Mouse (Mus musculus): ENCODE data around the gene Skiv2l.

Gene Skiv2l

GRCm38 (mm10) chr17:34879336-34879879, 29.4 kb upstream of the Skiv2l start, which contains the start of gene Zbtb12:
TSS of gene Zbtb12 (plus strand) at chr17:34879483.
- ATAC-seq (ENCODE audit: insufficient number of reproducible peaks, low FRiP score, low TSS enrichment), result no peak

DNA sequence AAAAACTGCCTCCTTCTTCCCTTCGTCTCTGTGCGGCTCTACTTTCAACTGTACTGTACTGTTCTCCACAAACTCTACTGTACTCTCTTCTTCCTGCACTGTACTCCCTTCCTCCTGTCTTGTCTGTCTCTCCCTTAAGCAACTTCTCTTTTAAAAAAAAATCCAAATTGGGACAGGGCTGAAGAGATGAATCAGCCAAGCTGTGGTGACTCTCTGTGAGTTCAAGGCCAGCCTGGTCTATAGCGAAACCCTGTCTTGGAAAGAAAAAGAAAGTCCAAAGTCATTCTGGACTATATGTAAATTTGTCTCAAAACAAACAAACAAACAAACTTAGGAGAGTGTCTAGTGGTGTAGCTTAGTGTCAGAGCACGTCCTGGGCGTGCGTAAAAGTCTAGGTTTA, 24.3 kb upstream of the Skiv2l start:
- ATAC-seq (ENCODE audit: insufficient number of reproducible peaks, low FRiP score, low TSS enrichment), result no peak

- ATAC-seq (ENCODE audit: insufficient number of reproducible peaks, low FRiP score, low TSS enrichment), result no peak
Measured at GRCm38 (mm10) chr17:34865981-34866380, 16.0 kb upstream of the Skiv2l start.

GRCm38 (mm10) chr17:34862416-34863081, 12.5 kb upstream of the Skiv2l start, which contains the start of gene Cfb:
TSS of gene Cfb (minus strand) at chr17:34862518.
- ATAC-seq (ENCODE audit: insufficient number of reproducible peaks, low FRiP score, low TSS enrichment), result no peak

- ATAC-seq (ENCODE audit: insufficient number of reproducible peaks, low FRiP score, low TSS enrichment), result no peak
Measured at GRCm38 (mm10) chr17:34861704-34862415, 11.8 kb upstream of the Skiv2l start.

- ATAC-seq (ENCODE audit: insufficient number of reproducible peaks, low FRiP score, low TSS enrichment), result no peak
Measured at GRCm38 (mm10) chr17:34860514-34860913, 10.5 kb upstream of the Skiv2l start.

DNA sequence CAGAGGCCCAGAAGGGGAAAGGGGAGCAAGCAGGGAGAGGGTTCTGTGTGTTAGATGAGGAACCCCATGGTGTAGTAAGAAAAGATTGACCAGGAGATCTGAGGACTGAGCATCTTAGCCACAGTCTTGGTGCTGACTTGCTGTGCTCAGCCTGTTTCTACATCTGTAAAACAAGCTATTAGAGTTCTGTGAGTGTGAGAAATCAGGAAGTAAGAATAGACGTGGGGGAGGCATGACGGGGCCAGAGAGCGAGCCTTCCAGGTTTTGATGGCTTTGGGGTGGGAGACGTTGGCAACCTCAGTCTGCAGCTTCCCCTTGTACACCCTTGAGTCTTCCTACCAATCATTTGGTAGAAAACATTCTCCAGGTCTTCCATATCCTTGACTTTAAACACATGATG, 8.7 kb upstream of the Skiv2l start:
- ATAC-seq (ENCODE audit: insufficient number of reproducible peaks, low FRiP score, low TSS enrichment), result no peak

DNA sequence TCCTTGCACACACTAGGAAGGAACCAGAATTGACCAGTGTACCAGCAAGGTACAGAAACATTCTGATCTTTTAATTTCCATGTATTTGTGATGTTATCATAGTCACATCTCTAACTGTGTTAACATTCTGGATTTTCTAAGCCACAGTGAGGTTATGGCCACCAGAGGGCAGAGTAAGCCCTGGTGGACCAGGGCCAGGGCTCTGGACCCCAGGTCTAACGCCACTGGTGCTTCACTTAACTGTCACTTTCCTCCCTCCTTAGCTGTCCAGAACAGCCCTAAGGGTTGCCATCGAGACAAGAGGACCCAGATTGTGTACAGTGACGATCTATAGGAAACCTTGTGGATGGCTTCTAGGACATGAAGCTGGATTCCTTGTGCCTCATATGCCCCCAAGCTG, 5.8 kb upstream of the Skiv2l start:
- no peak for ATAC-seq (ENCODE audit: insufficient number of reproducible peaks, low FRiP score, low TSS enrichment)

GRCm38 (mm10) chr17:34854761-34855160, 4.8 kb upstream of the Skiv2l start:
- ATAC-seq (ENCODE audit: insufficient number of reproducible peaks, low FRiP score, low TSS enrichment), result no peak

DNA sequence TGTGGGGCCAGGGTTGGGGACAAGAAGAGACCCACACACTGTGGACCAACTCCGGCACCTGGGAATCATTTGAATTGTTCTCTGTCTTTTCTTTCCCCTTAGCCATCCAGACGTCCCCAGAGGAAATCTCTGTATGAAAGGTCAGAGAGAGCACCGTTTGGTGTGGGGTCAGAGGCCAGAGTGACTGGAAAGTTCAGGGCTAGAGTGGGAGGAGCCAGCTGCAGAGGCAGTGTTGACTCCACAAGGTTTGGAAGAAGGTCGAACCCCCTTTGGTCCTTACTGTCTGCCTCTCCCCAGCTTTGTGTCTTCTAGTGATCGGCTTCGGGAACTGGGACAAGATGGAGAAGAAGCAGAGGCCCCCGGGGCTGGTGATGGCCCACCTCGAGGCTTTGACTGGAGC, 3.5 kb upstream of the Skiv2l start:
- no peak for ATAC-seq (ENCODE audit: insufficient number of reproducible peaks, low FRiP score, low TSS enrichment)

DNA sequence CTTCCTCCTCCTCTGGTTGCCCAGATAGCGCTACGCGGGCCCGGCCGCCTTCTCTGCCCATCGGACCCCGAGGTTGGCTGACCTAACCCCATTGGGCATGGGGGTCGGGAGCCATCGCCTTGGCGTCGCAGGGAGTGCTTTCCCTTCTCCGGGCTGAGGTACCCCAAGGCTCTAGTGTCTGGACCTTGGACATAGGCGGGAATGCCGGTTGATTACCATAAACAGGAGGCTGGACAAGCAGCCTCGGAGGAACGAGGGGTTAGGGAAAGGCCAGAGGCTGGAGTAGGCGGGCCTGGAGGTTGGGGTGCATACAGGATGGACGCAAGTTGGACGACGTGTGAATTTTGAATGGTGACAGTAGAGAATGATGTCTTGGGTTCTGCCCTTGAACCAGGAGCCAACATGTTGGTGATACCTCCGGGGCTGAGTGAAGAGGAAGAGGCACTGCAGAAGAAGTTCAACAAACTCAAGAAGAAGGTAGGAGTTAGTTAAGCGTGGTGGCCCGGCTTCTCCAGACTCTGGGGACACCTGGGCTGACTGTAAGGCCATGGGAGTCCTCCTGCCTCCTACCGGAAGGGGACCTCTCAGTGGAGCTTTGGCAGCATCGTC, 611 bp upstream of the Skiv2l start:
- no peak for ATAC-seq (ENCODE audit: insufficient number of reproducible peaks, low FRiP score, low TSS enrichment)

- ATAC-seq (ENCODE audit: insufficient number of reproducible peaks, low FRiP score, low TSS enrichment), result no peak
Measured at GRCm38 (mm10) chr17:34847615-34848014, 2.4 kb downstream of the Skiv2l start.

DNA sequence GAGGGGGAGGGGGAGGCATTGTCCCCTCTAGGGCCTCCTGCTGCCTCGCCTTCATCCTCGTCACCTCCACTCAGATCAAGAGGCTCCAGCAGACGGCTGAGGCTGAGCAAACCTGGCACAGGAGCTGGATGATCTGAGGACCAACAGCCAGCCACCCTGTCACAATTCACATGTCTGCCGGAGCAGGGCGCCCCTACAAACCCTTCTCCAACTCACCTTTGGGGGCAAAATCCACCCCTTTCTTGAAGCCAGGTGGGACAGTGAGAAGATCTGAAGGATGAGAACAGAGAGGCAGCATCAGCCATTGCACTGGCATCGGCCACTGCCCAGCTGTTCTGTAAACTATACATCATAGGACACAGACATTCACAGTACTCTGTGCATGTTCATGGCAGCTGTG, 2.8 kb downstream of the Skiv2l start:
- ATAC-seq (ENCODE audit: insufficient number of reproducible peaks, low FRiP score, low TSS enrichment), result no peak

DNA sequence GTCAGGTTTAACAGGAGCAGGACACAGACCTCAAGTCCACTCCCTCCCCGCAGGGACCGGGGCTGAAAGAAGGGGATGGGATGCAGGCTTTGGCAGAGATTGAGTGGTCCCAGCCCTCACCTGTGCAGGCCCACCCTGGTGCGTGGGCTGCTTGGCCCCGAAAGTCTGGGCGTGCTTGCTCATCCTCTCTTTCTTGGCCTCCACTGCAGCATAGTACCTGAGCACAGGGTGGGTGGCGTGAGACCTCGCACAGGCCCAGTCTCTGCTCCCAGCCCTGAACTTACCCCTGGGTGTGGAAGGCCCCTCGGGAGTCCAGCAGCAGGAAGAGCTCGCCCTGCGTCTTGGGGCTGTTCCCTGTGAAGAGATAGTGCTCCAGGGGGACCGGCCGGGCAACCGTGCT, 5.1 kb downstream of the Skiv2l start:
- no peak for ATAC-seq (ENCODE audit: insufficient number of reproducible peaks, low FRiP score, low TSS enrichment)

GRCm38 (mm10) chr17:34840736-34841307, 9.2 kb downstream of the Skiv2l start:
- no peak for ATAC-seq (ENCODE audit: insufficient number of reproducible peaks, low FRiP score, low TSS enrichment)

DNA sequence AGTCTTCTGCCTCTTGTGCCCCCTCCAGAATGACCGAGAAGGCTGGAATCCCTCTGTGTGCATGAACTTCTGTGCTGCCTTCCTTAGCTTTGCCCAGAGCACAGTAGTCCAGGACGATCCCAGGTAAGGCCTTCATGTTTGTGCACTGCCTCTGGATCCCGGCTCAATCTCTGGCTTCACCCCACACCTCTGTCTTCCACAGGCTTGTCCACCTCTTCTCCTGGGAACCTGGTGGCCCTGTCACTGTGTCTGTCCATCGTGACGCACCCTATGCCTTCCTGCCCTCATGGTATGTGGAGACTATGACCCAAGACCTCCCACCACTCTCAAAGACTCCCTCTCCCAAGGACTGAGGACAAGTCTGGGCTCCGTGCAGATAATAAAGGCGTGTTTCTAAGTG, 11.2 kb downstream of the Skiv2l start:
- ATAC-seq (ENCODE audit: insufficient number of reproducible peaks, low FRiP score, low TSS enrichment), result no peak

- no peak for ATAC-seq (ENCODE audit: insufficient number of reproducible peaks, low FRiP score, low TSS enrichment)
Measured at GRCm38 (mm10) chr17:34837464-34838324, 12.3 kb downstream of the Skiv2l start.

GRCm38 (mm10) chr17:34836856-34837221, 13.2 kb downstream of the Skiv2l start, which contains the start of the genes Stk19 and Dxo:
TSS of gene Stk19 (minus strand) at chr17:34836945.
TSS of gene Dxo (plus strand) at chr17:34837019.
- ATAC-seq (ENCODE audit: insufficient number of reproducible peaks, low FRiP score, low TSS enrichment), result peak; percentile 73

GRCm38 (mm10) chr17:34836155-34836855, 13.7 kb downstream of the Skiv2l start:
- peak; percentile 59; the same call in 1 of the 2 replicates for ATAC-seq (ENCODE audit: insufficient number of reproducible peaks, low FRiP score, low TSS enrichment)

Measured in cerebellum, adult (tissue).